Mouse (Mus musculus): ENCODE measurements around the gene Olfr1100. TPM values are rescaled to one million over a fixed set of nuclear protein-coding genes. Genes with fewer than 3 reads are reported as not detected.

Olfr1100 gene
- not detected in 2 replicates for polyA plus RNA-seq (2012; rRNA removed)

DNA sequence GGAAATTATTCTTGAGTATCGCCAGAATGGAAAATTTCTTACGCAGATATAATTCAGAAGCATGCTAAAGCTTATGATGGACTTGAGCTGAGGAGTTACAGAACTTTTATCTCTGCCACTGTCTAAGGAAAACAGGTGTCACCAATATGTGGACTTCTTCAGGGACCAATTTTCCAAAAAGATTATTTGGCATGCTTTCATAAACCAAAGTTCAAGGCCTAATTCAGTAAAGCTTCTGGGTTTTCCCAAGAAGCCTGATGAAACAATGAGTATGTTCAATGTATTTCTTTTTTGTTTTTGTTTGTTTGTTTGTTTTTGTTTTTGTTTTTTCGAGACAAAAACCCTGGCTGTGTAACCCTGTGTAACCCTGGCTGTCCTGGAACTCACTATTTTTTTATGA lies at the start of gene Olfr1100:
TSS of gene Olfr1100 (minus strand) at position 101 of the 400 bp plus-strand sequence.

DNA sequence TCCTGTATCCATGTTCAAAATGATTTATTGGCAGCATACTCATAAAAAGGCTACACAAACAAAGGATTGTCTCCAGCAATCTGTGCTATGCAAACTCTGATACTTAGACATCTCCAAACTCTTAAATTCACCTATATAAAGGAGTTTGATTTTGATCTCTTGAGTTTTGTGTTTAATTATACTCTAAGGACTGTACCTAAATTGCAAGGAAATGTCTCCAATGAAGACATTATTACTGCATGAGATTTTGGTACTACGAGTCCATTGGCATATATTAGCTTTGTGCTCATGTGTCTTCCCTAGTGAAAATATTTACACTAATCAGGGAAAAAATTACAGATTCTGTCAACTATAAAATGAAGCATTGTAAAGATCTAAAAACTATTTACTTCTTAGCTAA lies 47.2 kb upstream of the Olfr1100 start, which contains the start of gene Olfr1104:
TSS of gene Olfr1104 (minus strand) at position 101 of the 400 bp plus-strand sequence.

DNA sequence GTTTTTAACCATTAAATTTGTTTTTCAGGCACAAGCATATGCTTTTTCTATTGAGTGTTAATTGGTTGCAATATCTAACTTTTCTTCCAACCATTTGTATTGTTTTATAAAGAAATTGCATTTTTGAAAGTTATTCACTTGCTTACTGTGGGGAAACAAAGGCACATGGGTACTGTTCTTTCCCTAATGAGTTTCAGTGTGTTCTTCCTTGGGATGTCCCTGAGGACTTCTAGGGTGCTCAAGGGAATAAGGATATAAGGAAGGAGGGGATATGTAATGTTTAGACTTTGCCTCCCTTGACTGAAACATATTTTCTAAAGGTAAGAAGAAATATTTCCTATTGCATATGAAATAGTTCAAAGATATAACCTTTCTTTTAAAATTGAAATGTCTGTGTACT lies 18.3 kb upstream of the Olfr1100 start, which contains the start of gene Olfr1102:
TSS of gene Olfr1102 (plus strand) at position 301 of the 400 bp plus-strand sequence.

DNA sequence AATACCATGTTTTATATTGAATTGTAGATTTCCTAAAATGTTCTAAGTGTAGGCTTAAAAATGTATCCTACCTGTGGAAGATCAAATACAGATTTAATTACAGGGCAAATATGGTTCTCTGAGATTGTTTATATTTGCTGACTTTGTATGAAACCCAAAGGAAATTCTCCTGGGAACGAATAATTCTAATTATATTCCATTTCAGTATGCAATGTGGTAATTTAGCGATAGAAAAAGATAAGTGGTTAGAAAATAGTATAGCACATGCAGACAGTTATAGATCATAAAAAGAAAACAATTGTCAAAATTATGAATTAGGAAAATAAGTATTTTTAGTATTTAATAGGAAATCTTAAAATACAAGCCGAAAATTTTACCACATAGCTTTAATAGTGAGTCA lies 11.4 kb upstream of the Olfr1100 start, which contains the start of gene Olfr1101:
TSS of gene Olfr1101 (minus strand) at position 101 of the 400 bp plus-strand sequence.

DNA sequence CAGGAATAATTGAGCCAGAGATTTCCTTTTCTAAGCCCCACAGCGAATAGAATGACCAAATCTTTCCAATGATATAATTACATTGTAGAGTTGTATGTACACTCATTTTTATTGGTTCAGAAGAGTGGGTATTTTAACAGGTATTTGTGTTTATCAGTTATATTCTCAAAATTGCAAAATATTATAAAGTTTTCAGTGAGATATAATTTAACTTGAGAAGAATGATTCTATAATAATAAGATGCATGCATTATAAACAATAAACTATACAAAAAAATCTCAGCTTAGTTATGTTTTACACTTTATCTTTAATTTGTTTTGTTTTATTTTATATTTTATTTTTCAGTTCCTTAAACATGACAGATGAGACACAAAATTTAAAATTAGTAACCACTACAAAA lies 19.2 kb downstream of the Olfr1100 start, which contains the start of gene Olfr1099:
TSS of gene Olfr1099 (minus strand) at position 101 of the 400 bp plus-strand sequence.

Other genes starting within 250 kb of the Olfr1100 start
- not detected in 2 replicates for gene Olfr1089, start 246.3 kb downstream of the Olfr1100 start, polyA plus RNA-seq (2012; rRNA removed)
- gene Olfr1090, start 221.0 kb downstream of the Olfr1100 start, polyA plus RNA-seq (2012; rRNA removed): not detected in 2 replicates
- not detected in 2 replicates for gene Olfr1093, start 197.5 kb downstream of the Olfr1100 start, polyA plus RNA-seq (2012; rRNA removed)
- not detected in 2 replicates for gene Olfr141, start 169.9 kb downstream of the Olfr1100 start, polyA plus RNA-seq (2012; rRNA removed)
- not detected in 2 replicates for gene Olfr1094, start 155.3 kb downstream of the Olfr1100 start, polyA plus RNA-seq (2012; rRNA removed)
- gene Olfr1095, start 128.3 kb downstream of the Olfr1100 start, polyA plus RNA-seq (2012; rRNA removed): not detected in 2 replicates
- gene Gm13723, start 105.2 kb downstream of the Olfr1100 start, polyA plus RNA-seq (2012; rRNA removed): not detected in 2 replicates
- gene Olfr1097, start 87.7 kb downstream of the Olfr1100 start, polyA plus RNA-seq (2012; rRNA removed): not detected in 2 replicates
- not detected in 2 replicates for gene Olfr1098, start 55.4 kb downstream of the Olfr1100 start, polyA plus RNA-seq (2012; rRNA removed)
- gene Olfr1099, start 19.3 kb downstream of the Olfr1100 start, polyA plus RNA-seq (2012; rRNA removed): not detected in 2 replicates
- gene Olfr1101, start 11.3 kb upstream of the Olfr1100 start, polyA plus RNA-seq (2012; rRNA removed): not detected in 2 replicates
- gene Olfr1102, start 18.4 kb upstream of the Olfr1100 start, polyA plus RNA-seq (2012; rRNA removed): not detected in 2 replicates
- gene Olfr1104, start 47.1 kb upstream of the Olfr1100 start, polyA plus RNA-seq (2012; rRNA removed): not detected in 2 replicates
- gene Olfr1105, start 56.6 kb upstream of the Olfr1100 start, polyA plus RNA-seq (2012; rRNA removed): not detected in 2 replicates
- gene Olfr1106, start 72.3 kb upstream of the Olfr1100 start, polyA plus RNA-seq (2012; rRNA removed): not detected in 2 replicates
- gene Olfr1107, start 95.9 kb upstream of the Olfr1100 start, polyA plus RNA-seq (2012; rRNA removed): not detected in 2 replicates
- not detected in 2 replicates for gene Olfr1109, start 116.1 kb upstream of the Olfr1100 start, polyA plus RNA-seq (2012; rRNA removed)
- gene Olfr259, start 134.6 kb upstream of the Olfr1100 start, polyA plus RNA-seq (2012; rRNA removed): not detected in 2 replicates
- not detected in 2 replicates for gene Olfr1110, start 160.3 kb upstream of the Olfr1100 start, polyA plus RNA-seq (2012; rRNA removed)
- not detected in 2 replicates for gene Olfr1111, start 172.7 kb upstream of the Olfr1100 start, polyA plus RNA-seq (2012; rRNA removed)
- gene Olfr1112, start 207.8 kb upstream of the Olfr1100 start, polyA plus RNA-seq (2012; rRNA removed): not detected in 2 replicates
- not detected in 2 replicates for gene Olfr1113, start 229.0 kb upstream of the Olfr1100 start, polyA plus RNA-seq (2012; rRNA removed)

All from liver, embryonic 14 days (tissue).